Mouse (Mus musculus) embryonic facial prominence, embryonic 10.5 days (tissue): ENCODE results near the gene Hoxc9. TPM values are rescaled to one million over a fixed set of nuclear protein-coding genes. Genes with fewer than 3 reads are reported as not detected.
A peak's percentile ranks its signal among the peaks of the same experiment; 100 is the strongest.

Experiments
- DNase-seq: peaks from one replicate; pipeline ENCODE4 v3.0.0-alpha.2; 2017; ENCODE audit warnings: low spot score
- H3K27ac ChIP-seq: fragments of 300-500 bp; sonication (generic); replicated peaks from 2 replicates; pipeline ENCODE4 v1.5.1; 2016; ENCODE audit warnings: mild to moderate bottlenecking
- H3K27me3 ChIP-seq: fragments of 300-500 bp; sonication (generic); replicated peaks from 2 replicates; pipeline ENCODE4 v1.6.1; 2016; ENCODE audit warnings: low read depth, mild to moderate bottlenecking; ENCODE audit not compliant: poor library complexity, severe bottlenecking
- H3K36me3 ChIP-seq: fragments of 300-500 bp; sonication (generic); replicated peaks from 2 replicates; pipeline ENCODE4 v1.6.1; 2016; ENCODE audit warnings: mild to moderate bottlenecking, moderate library complexity
- H3K4me1 ChIP-seq: fragments of 300-500 bp; sonication (generic); 2 replicates; pipeline ENCODE4 v1.6.1; 2016
- H3K4me3 ChIP-seq: fragments of 300-500 bp; sonication (generic); 2 replicates; pipeline ENCODE4 v1.5.1; 2016; ENCODE audit warnings: mild to moderate bottlenecking, moderate library complexity
- H3K9me3 ChIP-seq: fragments of 300-500 bp; sonication (generic); 2 replicates; pipeline ENCODE4 v1.6.1; 2016; ENCODE audit warnings: mild to moderate bottlenecking
- WGBS: fragments of 180-500 bp; shearing (Covaris S2); methylation state at CpG from one replicate; pipeline ENCODE4 v1.1.7; 2016; 5-methylcytosine and 5-hydroxymethylcytosine counted together
- polyA plus RNA-seq: library from polyadenylated mRNA; unstranded; fragments of >200 nt; fragmentation: Nextera tagmentation; extraction: Ambion mirVana; gene quantifications from 2 replicates; pipeline ENCODE4 v1.2.1, GENCODE M21; 2016

Hoxc9 gene
- polyA plus RNA-seq, 1 experiment from 2014 or later = not detected

GRCm38 (mm10) chr15:102972753-102973152 lies 3.5 kb upstream of the Hoxc9 start:
- Histone ChIP-seq H3K27ac (no peak overlapping the region), H3K4me3 (no peak overlapping the region)
- DNase-seq = no peak

GRCm38 (mm10) chr15:102975034-102975433 lies 1.2 kb upstream of the Hoxc9 start:
- 5% methylated on average over 7 of the region's 7 CpGs for whole genome bisulfite sequencing
- Histone ChIP-seq H3K4me1 (no peaks in the 10 kb centered on the region), H3K4me3 (no peak overlapping the region)

More at GRCm38 (mm10) chr15:102972753-102973152, 3.5 kb upstream of the Hoxc9 start:
- Histone ChIP-seq H3K36me3 (no peaks in the 10 kb centered on the region), H3K4me1 (no peaks in the 10 kb centered on the region), H3K9me3 (no peaks in the 10 kb centered on the region), H3K27me3 (peaks cover 100% of the 10 kb centered on the region)
- 4% methylated on average over 6 of the region's 6 CpGs for WGBS

GRCm38 (mm10) chr15:102975688-102976111 lies 539 bp upstream of the Hoxc9 start:
- peaks cover 100% of the 10 kb centered on the region for H3K27me3 ChIP-seq
- peak; percentile 57 for DNase-seq
- no peak overlapping the region for H3K4me3 ChIP-seq
- H3K27ac ChIP-seq = no peak overlapping the region
- WGBS = 1% methylated on average over 21 of the region's 21 CpGs
- H3K9me3 ChIP-seq = no peaks in the 10 kb centered on the region
- no peaks in the 10 kb centered on the region for H3K4me1 ChIP-seq
- H3K36me3 ChIP-seq = no peaks in the 10 kb centered on the region

More at GRCm38 (mm10) chr15:102975034-102975433, 1.2 kb upstream of the Hoxc9 start:
- H3K36me3 ChIP-seq = no peaks in the 10 kb centered on the region
- no peaks in the 10 kb centered on the region for H3K9me3 ChIP-seq
- DNase-seq = no peak
- peaks cover 100% of the 10 kb centered on the region for H3K27me3 ChIP-seq
- H3K27ac ChIP-seq = no peak overlapping the region

GRCm38 (mm10) chr15:102976631-102977422 lies 588 bp downstream of the Hoxc9 start:
- H3K27me3 ChIP-seq = peaks cover 100% of the 10 kb centered on the region
- H3K9me3 ChIP-seq = no peaks in the 10 kb centered on the region
- no peak overlapping the region for H3K4me3 ChIP-seq
- no peak overlapping the region for H3K27ac ChIP-seq
- peaks cover 6% of the 10 kb centered on the region for H3K4me1 ChIP-seq
- no peaks in the 10 kb centered on the region for H3K36me3 ChIP-seq
- DNase-seq = no peak
- under 1% methylated on average over 37 of the region's 37 CpGs for WGBS

- 1% methylated on average over 16 of the region's 16 CpGs for WGBS
- DNase-seq = no peak
- Histone ChIP-seq H3K9me3 (no peaks in the 10 kb centered on the region), H3K27me3 (peaks cover 100% of the 10 kb centered on the region), H3K4me3 (no peak overlapping the region), H3K4me1 (peaks cover 10% of the 10 kb centered on the region), H3K36me3 (no peaks in the 10 kb centered on the region), H3K27ac (no peak overlapping the region)
These were observed 1.3 kb downstream of the Hoxc9 start for GRCm38 (mm10) chr15:102977423-102977974.

GRCm38 (mm10) chr15:102978615-102979515 lies 2.6 kb downstream of the Hoxc9 start:
- Histone ChIP-seq H3K27me3 (peaks cover 100% of the 10 kb centered on the region), H3K36me3 (no peaks in the 10 kb centered on the region), H3K4me3 (no peak overlapping the region), H3K9me3 (no peaks in the 10 kb centered on the region), H3K27ac (no peak overlapping the region), H3K4me1 (peaks cover 10% of the 10 kb centered on the region)
- WGBS = under 1% methylated on average over 13 of the region's 13 CpGs
- DNase-seq = no peak

- 3% methylated on average over 1 of the region's 1 CpGs for WGBS
- H3K36me3 ChIP-seq = no peaks in the 10 kb centered on the region
- no peaks in the 10 kb centered on the region for H3K9me3 ChIP-seq
- peaks cover 10% of the 10 kb centered on the region for H3K4me1 ChIP-seq
- peaks cover 100% of the 10 kb centered on the region for H3K27me3 ChIP-seq
- DNase-seq = no peak
- H3K27ac ChIP-seq = no peak overlapping the region
- no peak overlapping the region for H3K4me3 ChIP-seq
These were observed 3.7 kb downstream of the Hoxc9 start for GRCm38 (mm10) chr15:102979936-102980335.

GRCm38 (mm10) chr15:102980352-102980751 lies 4.1 kb downstream of the Hoxc9 start:
- 3% methylated on average over 11 of the region's 11 CpGs for WGBS
- Histone ChIP-seq H3K36me3 (no peaks in the 10 kb centered on the region), H3K9me3 (no peaks in the 10 kb centered on the region), H3K4me1 (peaks cover 10% of the 10 kb centered on the region), H3K27ac (no peak overlapping the region), H3K27me3 (peaks cover 100% of the 10 kb centered on the region), H3K4me3 (no peak overlapping the region)
- no peak for DNase-seq

GRCm38 (mm10) chr15:102980912-102981311 lies 4.7 kb downstream of the Hoxc9 start:
- H3K36me3 ChIP-seq = no peaks in the 10 kb centered on the region
- peaks cover 100% of the 10 kb centered on the region for H3K27me3 ChIP-seq
- WGBS = under 1% methylated on average over 14 of the region's 14 CpGs
- no peak for DNase-seq
- peaks cover 10% of the 10 kb centered on the region for H3K4me1 ChIP-seq
- no peaks in the 10 kb centered on the region for H3K9me3 ChIP-seq
- peak overlapping the region; percentile 47 for H3K4me3 ChIP-seq
- H3K27ac ChIP-seq = no peak overlapping the region

- Histone ChIP-seq H3K4me3 (peak overlapping the region; percentile 47), H3K36me3 (no peaks in the 10 kb centered on the region), H3K4me1 (peaks cover 10% of the 10 kb centered on the region), H3K9me3 (no peaks in the 10 kb centered on the region), H3K27me3 (peaks cover 100% of the 10 kb centered on the region), H3K27ac (no peak overlapping the region)
- peak; percentile 72 for DNase-seq
- WGBS = under 1% methylated on average over 88 of the region's 88 CpGs
These were observed 5.4 kb downstream of the Hoxc9 start for GRCm38 (mm10) chr15:102981379-102982288.

GRCm38 (mm10) chr15:102983716-102984115 lies 7.5 kb downstream of the Hoxc9 start:
- WGBS = 1% methylated on average over 12 of the region's 12 CpGs
- Histone ChIP-seq H3K27me3 (peaks cover 100% of the 10 kb centered on the region), H3K4me3 (no peak overlapping the region), H3K4me1 (peaks cover 10% of the 10 kb centered on the region), H3K9me3 (no peaks in the 10 kb centered on the region), H3K36me3 (no peaks in the 10 kb centered on the region), H3K27ac (no peak overlapping the region)
- DNase-seq = no peak
